Mouse (Mus musculus): ENCODE data around the gene Trim40. TPM values are rescaled to one million over a fixed set of nuclear protein-coding genes. Genes with fewer than 3 reads are reported as not detected.
"Not testable (repeated sequence)": the region's sequence is repeated elsewhere in the genome, so short reads cannot be mapped to it uniquely, and the experiment has no call there.

Trim40 gene
- polyA plus RNA-seq, 1 experiment from 2014 or later = 2.3 TPM

- WGBS = 48% methylated on average over 6 of the region's 6 CpGs
- Histone ChIP-seq H3K4me3 (ENCODE audit: low read length) (peak within 1 kb of the TSS; percentile 42), H3K9ac (ENCODE audit: low read depth, low read length) (peak within 1 kb of the TSS; percentile 65), H3K4me1 (ENCODE audit: control insufficient read depth, insufficient read depth, low read length) (0 out of 2 replicates have a peak, but pooled peaks cover 2% of the 10 kb centered on the region), H3K9me3 (ENCODE audit: control insufficient read depth, low read length) (no peaks in the 10 kb centered on the region), H3K4me2 (ENCODE audit: low read depth, low read length) (peak within 1 kb of the TSS; percentile 60), H3K27ac (ENCODE audit: low read length) (peak within 1 kb of the TSS; percentile 97), H3K36me3 (ENCODE audit: control insufficient read depth, insufficient read depth, low read length) (no peaks in the 10 kb centered on the region), H3K27me3 (replicated peaks; ENCODE audit: control insufficient read depth, insufficient read depth, low read length) (no peaks in the 10 kb centered on the region)
- ATAC-seq = peak; percentile 71
Measured at GRCm38 (mm10) chr17:36897552-36898205, 7.8 kb upstream of the Trim40 start, which contains the start of gene Trim31. Trim31 (plus strand) TSS chr17:36898118.

- Histone ChIP-seq H3K9me3 (ENCODE audit: control insufficient read depth, low read length) (no peaks in the 10 kb centered on the region), H3K9ac (ENCODE audit: low read depth, low read length) (no peak overlapping the region), H3K4me2 (ENCODE audit: low read depth, low read length) (peak overlapping the region; percentile 38), H3K4me3 (ENCODE audit: low read length) (peak overlapping the region; percentile 17; the same call in 1 of the 2 replicates), H3K36me3 (ENCODE audit: control insufficient read depth, insufficient read depth, low read length) (no peaks in the 10 kb centered on the region), H3K27me3 (replicated peaks; ENCODE audit: control insufficient read depth, insufficient read depth, low read length) (no peaks in the 10 kb centered on the region), H3K27ac (ENCODE audit: low read length) (peak overlapping the region; percentile 97), H3K4me1 (ENCODE audit: control insufficient read depth, insufficient read depth, low read length) (0 out of 2 replicates have a peak, but pooled peaks cover 2% of the 10 kb centered on the region)
- peak; percentile 86 for ATAC-seq
Measured at GRCm38 (mm10) chr17:36897065-36897464, 7.1 kb upstream of the Trim40 start.

GRCm38 (mm10) chr17:36896583-36896982, 6.7 kb upstream of the Trim40 start:
- no peak overlapping the region for H3K9ac ChIP-seq (ENCODE audit: low read depth, low read length)
- no peak overlapping the region for H3K27ac ChIP-seq (ENCODE audit: low read length)
- H3K4me3 ChIP-seq (ENCODE audit: low read length) = no peak overlapping the region
- 90% methylated on average over 1 of the region's 1 CpGs for WGBS
- 0 out of 2 replicates have a peak, but pooled peaks cover 2% of the 10 kb centered on the region for H3K4me1 ChIP-seq (ENCODE audit: control insufficient read depth, insufficient read depth, low read length)
- H3K9me3 ChIP-seq (ENCODE audit: control insufficient read depth, low read length) = no peaks in the 10 kb centered on the region
- no peak overlapping the region for H3K4me2 ChIP-seq (ENCODE audit: low read depth, low read length)
- H3K27me3 ChIP-seq (replicated peaks; ENCODE audit: control insufficient read depth, insufficient read depth, low read length) = no peaks in the 10 kb centered on the region
- no peak for ATAC-seq
- H3K36me3 ChIP-seq (ENCODE audit: control insufficient read depth, insufficient read depth, low read length) = no peaks in the 10 kb centered on the region

GRCm38 (mm10) chr17:36893387-36893786, 3.5 kb upstream of the Trim40 start:
- Histone ChIP-seq H3K27me3 (replicated peaks; ENCODE audit: control insufficient read depth, insufficient read depth, low read length) (no peaks in the 10 kb centered on the region), H3K9me3 (ENCODE audit: control insufficient read depth, low read length) (no peaks in the 10 kb centered on the region), H3K36me3 (ENCODE audit: control insufficient read depth, insufficient read depth, low read length) (no peaks in the 10 kb centered on the region), H3K27ac (ENCODE audit: low read length) (no peak overlapping the region), H3K4me2 (ENCODE audit: low read depth, low read length) (no peak overlapping the region), H3K4me3 (ENCODE audit: low read length) (no peak overlapping the region), H3K4me1 (ENCODE audit: control insufficient read depth, insufficient read depth, low read length) (0 out of 2 replicates have a peak, but pooled peaks cover 2% of the 10 kb centered on the region), H3K9ac (ENCODE audit: low read depth, low read length) (no peak overlapping the region)
- no peak for ATAC-seq
- WGBS = 54% methylated on average over 5 of the region's 5 CpGs

- H3K9me3 ChIP-seq (ENCODE audit: control insufficient read depth, low read length) = no peaks in the 10 kb centered on the region
- H3K9ac ChIP-seq (ENCODE audit: low read depth, low read length) = no peak overlapping the region
- ATAC-seq = no peak
- H3K4me3 ChIP-seq (ENCODE audit: low read length) = no peak overlapping the region
- H3K36me3 ChIP-seq (ENCODE audit: control insufficient read depth, insufficient read depth, low read length) = no peaks in the 10 kb centered on the region
- no peaks in the 10 kb centered on the region for H3K27me3 ChIP-seq (replicated peaks; ENCODE audit: control insufficient read depth, insufficient read depth, low read length)
- H3K4me1 ChIP-seq (ENCODE audit: control insufficient read depth, insufficient read depth, low read length) = 0 out of 2 replicates have a peak, but pooled peaks cover 2% of the 10 kb centered on the region
- H3K27ac ChIP-seq (ENCODE audit: low read length) = no peak overlapping the region
- no peak overlapping the region for H3K4me2 ChIP-seq (ENCODE audit: low read depth, low read length)
- WGBS = 15% methylated on average over 2 of the region's 2 CpGs
Measured at GRCm38 (mm10) chr17:36892362-36892761, 2.4 kb upstream of the Trim40 start.

- not testable (repeated sequence) for H3K9me3 ChIP-seq (ENCODE audit: control insufficient read depth, low read length); H3K4me3 ChIP-seq (ENCODE audit: low read length); H3K4me1 ChIP-seq (ENCODE audit: control insufficient read depth, insufficient read depth, low read length); H3K27me3 ChIP-seq (replicated peaks; ENCODE audit: control insufficient read depth, insufficient read depth, low read length); ATAC-seq; H3K9ac ChIP-seq (ENCODE audit: low read depth, low read length); H3K36me3 ChIP-seq (ENCODE audit: control insufficient read depth, insufficient read depth, low read length); H3K4me2 ChIP-seq (ENCODE audit: low read depth, low read length)
- WGBS = 79% methylated on average over 1 of the region's 1 CpGs
- 0 out of 2 replicates have a peak overlapping the region, but pooled peaks have one; percentile 26 for H3K27ac ChIP-seq (ENCODE audit: low read length)
Measured at GRCm38 (mm10) chr17:36891496-36891895, 1.6 kb upstream of the Trim40 start.

GRCm38 (mm10) chr17:36885132-36885790, 4.7 kb downstream of the Trim40 start:
- 80% methylated on average over 12 of the region's 12 CpGs for WGBS
- Histone ChIP-seq H3K9me3 (ENCODE audit: control insufficient read depth, low read length) (no peaks in the 10 kb centered on the region), H3K27ac (ENCODE audit: low read length) (no peak overlapping the region)

GRCm38 (mm10) chr17:36883350-36883749, 6.6 kb downstream of the Trim40 start:
- Histone ChIP-seq H3K36me3 (ENCODE audit: control insufficient read depth, insufficient read depth, low read length) (no peaks in the 10 kb centered on the region), H3K4me1 (ENCODE audit: control insufficient read depth, insufficient read depth, low read length) (no peaks in the 10 kb centered on the region), H3K4me2 (ENCODE audit: low read depth, low read length) (no peak overlapping the region), H3K9me3 (ENCODE audit: control insufficient read depth, low read length) (no peaks in the 10 kb centered on the region), H3K27me3 (replicated peaks; ENCODE audit: control insufficient read depth, insufficient read depth, low read length) (no peaks in the 10 kb centered on the region), H3K4me3 (ENCODE audit: low read length) (no peak overlapping the region), H3K27ac (ENCODE audit: low read length) (no peak overlapping the region), H3K9ac (ENCODE audit: low read depth, low read length) (no peak overlapping the region)
- ATAC-seq = no peak
- 80% methylated on average over 2 of the region's 2 CpGs for WGBS

More at GRCm38 (mm10) chr17:36885132-36885790, 4.7 kb downstream of the Trim40 start:
- Histone ChIP-seq H3K9ac (ENCODE audit: low read depth, low read length) (no peak overlapping the region), H3K4me3 (ENCODE audit: low read length) (no peak overlapping the region), H3K27me3 (replicated peaks; ENCODE audit: control insufficient read depth, insufficient read depth, low read length) (no peaks in the 10 kb centered on the region), H3K4me2 (ENCODE audit: low read depth, low read length) (no peak overlapping the region), H3K36me3 (ENCODE audit: control insufficient read depth, insufficient read depth, low read length) (no peaks in the 10 kb centered on the region), H3K4me1 (ENCODE audit: control insufficient read depth, insufficient read depth, low read length) (no peaks in the 10 kb centered on the region)
- ATAC-seq = peak; percentile 83

GRCm38 (mm10) chr17:36874636-36875035, 15.3 kb downstream of the Trim40 start:
- no peak overlapping the region for H3K4me2 ChIP-seq (ENCODE audit: low read depth, low read length)
- H3K4me3 ChIP-seq (ENCODE audit: low read length) = no peak overlapping the region
- H3K27me3 ChIP-seq (replicated peaks; ENCODE audit: control insufficient read depth, insufficient read depth, low read length) = no peaks in the 10 kb centered on the region
- H3K9ac ChIP-seq (ENCODE audit: low read depth, low read length) = no peak overlapping the region
- H3K9me3 ChIP-seq (ENCODE audit: control insufficient read depth, low read length) = no peaks in the 10 kb centered on the region
- H3K27ac ChIP-seq (ENCODE audit: low read length) = no peak overlapping the region
- WGBS = 35% methylated on average over 4 of the region's 4 CpGs
- peak; percentile 27; the same call in 1 of the 2 replicates for ATAC-seq
- no peaks in the 10 kb centered on the region for H3K4me1 ChIP-seq (ENCODE audit: control insufficient read depth, insufficient read depth, low read length)
- H3K36me3 ChIP-seq (ENCODE audit: control insufficient read depth, insufficient read depth, low read length) = no peaks in the 10 kb centered on the region

Measured in intestine, embryonic 16.5 days (tissue).